Comparison of ENCODE assay signal across 8 mouse cellular contexts in genomic region chr17:34024317-34024821, GRCm38 (mm10). TPM values are rescaled to one million over a fixed set of nuclear protein-coding genes. Genes with fewer than 3 reads are reported as not detected.
A peak's percentile ranks its signal among the peaks of the same experiment; 100 is the strongest.
DNase-seq lines count a peak whose midpoint lies in the region; ATAC-seq and TF ChIP-seq lines count a peak whose summit lies in the region.

Gene Ring1, minus strand, starts transcription at chr17:34024680.

- H3K9me3 ChIP-seq in embryonic facial prominence, embryonic 13.5 days: peaks cover 4% of the 10 kb centered on the region
- peaks cover 7% of the 10 kb centered on the region; the same call in 1 of the 2 replicates for H3K9me3 ChIP-seq in limb, embryonic 15.5 days
- H3K9me3 ChIP-seq in midbrain, postnatal 0 days (ENCODE audit: low read length): no peaks in the 10 kb centered on the region

- H3K9ac ChIP-seq in embryonic facial prominence, embryonic 13.5 days: peak within 1 kb of the TSS; percentile 93
- peak within 1 kb of the TSS; percentile 98 for H3K9ac ChIP-seq in heart, adult 2 months (ENCODE audit: low read depth, low read length)
- H3K9ac ChIP-seq in limb, embryonic 15.5 days: peak within 1 kb of the TSS; percentile 90
- peak within 1 kb of the TSS; percentile 93 for H3K9ac ChIP-seq in midbrain, postnatal 0 days (replicated peaks; ENCODE audit: low read length, poor library complexity, severe bottlenecking)

- no peaks in the 10 kb centered on the region for H3K79me2 ChIP-seq in heart, adult 2 months (replicated peaks; ENCODE audit: control insufficient read depth, insufficient read depth, low read length)

- peak; percentile 87 for TF ChIP-seq POLR2A in heart, adult 2 months (IDR thresholded peaks at IDR 0.05; ENCODE audit: insufficient read depth, low read depth, low read length)

- peak within 1 kb of the TSS; percentile 99 for H3K4me2 ChIP-seq in embryonic facial prominence, embryonic 13.5 days
- peak within 1 kb of the TSS; percentile 84 for H3K4me2 ChIP-seq in limb, embryonic 15.5 days
- peak within 1 kb of the TSS; percentile 97 for H3K4me2 ChIP-seq in midbrain, postnatal 0 days (ENCODE audit: low read depth, low read length, poor library complexity, severe bottlenecking)

- H3K36me3 ChIP-seq in embryonic facial prominence, embryonic 13.5 days: peaks cover 41% of the 10 kb centered on the region
- no peaks in the 10 kb centered on the region for H3K36me3 ChIP-seq in heart, adult 2 months (ENCODE audit: control insufficient read depth, insufficient read depth, low read length)
- H3K36me3 ChIP-seq in limb, embryonic 15.5 days: peaks cover 41% of the 10 kb centered on the region
- peaks cover 19% of the 10 kb centered on the region for H3K36me3 ChIP-seq in midbrain, postnatal 0 days (ENCODE audit: insufficient read depth, low read length)

- H3K4me3 ChIP-seq in embryonic facial prominence, embryonic 13.5 days: peak within 1 kb of the TSS; percentile 82
- H3K4me3 ChIP-seq in heart, adult 2 months: peak within 1 kb of the TSS; percentile 78
- peak within 1 kb of the TSS; percentile 86 for H3K4me3 ChIP-seq in limb, embryonic 15.5 days
- H3K4me3 ChIP-seq in midbrain, postnatal 0 days (ENCODE audit: low read depth, low read length): peak within 1 kb of the TSS; percentile 74

- ATAC-seq in embryonic facial prominence, embryonic 13.5 days (ENCODE audit: insufficient number of reproducible peaks, insufficient read depth, low FRiP score, low TSS enrichment, low read depth): peak; percentile 74
- ATAC-seq in limb, embryonic 15.5 days (ENCODE audit: insufficient number of reproducible peaks, low FRiP score, low TSS enrichment, low read depth): peak; percentile 74
- ATAC-seq in midbrain, postnatal 0 days (ENCODE audit: low FRiP score): peak; percentile 82

- intact Hi-C loops in heart, adult 2 months (cut with DNase I): no loop called here

- under 1% methylated on average over 51 of the region's 58 CpGs for WGBS in embryonic facial prominence, embryonic 13.5 days
- WGBS in heart, adult 2 months: under 1% methylated on average over 57 of the region's 58 CpGs
- WGBS in limb, embryonic 15.5 days: under 1% methylated on average over 53 of the region's 58 CpGs
- under 1% methylated on average over 44 of the region's 58 CpGs for WGBS in midbrain, postnatal 0 days

- TF ChIP-seq EP300 in heart, adult 2 months (IDR thresholded peaks at IDR 0.05; ENCODE audit: insufficient read depth, low read depth, low read length): no peak

- DNase-seq in urinary bladder, adult 18-20 months (ENCODE audit: low spot score in 2 of 2): peak; percentile 78 to 89
- DNase-seq in urinary bladder, postnatal 10 days (ENCODE audit: low spot score): no peak
- DNase-seq in heart, adult 2 months: peak; percentile 92 to 93
- peak; percentile 67 to 79 for DNase-seq in kidney, adult 8-10 months
- DNase-seq in midbrain, postnatal 0 days (ENCODE audit: low spot score): peak; percentile 92
- DNase-seq in spleen, postnatal 4 days (ENCODE audit: low spot score in 2 of 2): peak; percentile 81 to 92

- peaks cover 46% of the 10 kb centered on the region for H3K4me1 ChIP-seq in embryonic facial prominence, embryonic 13.5 days
- H3K4me1 ChIP-seq in heart, adult 2 months (ENCODE audit: control insufficient read depth, insufficient read depth, low read length): peaks cover 5% of the 10 kb centered on the region
- H3K4me1 ChIP-seq in limb, embryonic 15.5 days: peaks cover 58% of the 10 kb centered on the region
- H3K4me1 ChIP-seq in midbrain, postnatal 0 days (ENCODE audit: insufficient read depth, low read length): peaks cover 23% of the 10 kb centered on the region; the same call in 1 of the 2 replicates

- H3K27me3 ChIP-seq in embryonic facial prominence, embryonic 13.5 days: no peaks in the 10 kb centered on the region; the same call in 1 of the 2 replicates
- no peaks in the 10 kb centered on the region for H3K27me3 ChIP-seq in heart, adult 2 months (ENCODE audit: control insufficient read depth, insufficient read depth, low read length)
- H3K27me3 ChIP-seq in limb, embryonic 15.5 days: no peaks in the 10 kb centered on the region
- H3K27me3 ChIP-seq in midbrain, postnatal 0 days (ENCODE audit: insufficient read depth, low read length): no peaks in the 10 kb centered on the region

- peak within 1 kb of the TSS; percentile 94 for H3K27ac ChIP-seq in embryonic facial prominence, embryonic 13.5 days
- H3K27ac ChIP-seq in heart, adult 2 months: peak within 1 kb of the TSS; percentile 98
- peak within 1 kb of the TSS; percentile 95 for H3K27ac ChIP-seq in limb, embryonic 15.5 days
- peak within 1 kb of the TSS; percentile 97 for H3K27ac ChIP-seq in midbrain, postnatal 0 days (ENCODE audit: low read depth, low read length)

- TF ChIP-seq CTCF in heart, adult 2 months (IDR thresholded peaks at IDR 0.05): no peak
- no peak for TF ChIP-seq CTCF in midbrain, postnatal 0 days (IDR thresholded peaks at IDR 0.05)

RNA-seq across cellular contexts. Expression of gene Ring1, which starts in this region (rescaled TPM):
- 17.1 and 22.3 TPM in 2 replicates for polyA plus RNA-seq in embryonic facial prominence, embryonic 13.5 days (2015; fragmentation: Nextera tagmentation; extraction: Ambion mirVana)
- total RNA-seq in heart, adult 2 months (2021): 10 to 100 TPM; 13.0 to 13.1 TPM
- polyA plus RNA-seq in heart, adult 2 months (2012; rRNA removed): 18.6 and 20.8 TPM in 2 replicates
- polyA plus RNA-seq in limb, embryonic 15.5 days (2015; fragmentation: Nextera tagmentation; extraction: Ambion mirVana): 18.1 and 18.9 TPM in 2 replicates
- 19.5 and 23.4 TPM in 2 replicates for total RNA-seq in midbrain, postnatal 0 days (2014; rRNA removed)
- polyA plus RNA-seq in midbrain, postnatal 0 days (2015; fragmentation: Nextera tagmentation; extraction: Ambion mirVana): 17.3 and 19.5 TPM in 2 replicates
